Mouse (Mus musculus) spleen, postnatal 0 days (tissue): ENCODE data around the gene Ogfrl1. TPM values are rescaled to one million over a fixed set of nuclear protein-coding genes. Genes with fewer than 3 reads are reported as not detected.

ENCODE experiments used
- polyA plus RNA-seq: library from polyadenylated mRNA; unstranded; fragments of >200 nt; fragmentation: Nextera tagmentation; extraction: Ambion mirVana; gene quantifications from 2 replicates; pipeline ENCODE4 v1.2.1, GENCODE M21; 2015

The Ogfrl1 gene
- polyA plus RNA-seq: 21.0 and 21.9 TPM in 2 replicates

DNA sequence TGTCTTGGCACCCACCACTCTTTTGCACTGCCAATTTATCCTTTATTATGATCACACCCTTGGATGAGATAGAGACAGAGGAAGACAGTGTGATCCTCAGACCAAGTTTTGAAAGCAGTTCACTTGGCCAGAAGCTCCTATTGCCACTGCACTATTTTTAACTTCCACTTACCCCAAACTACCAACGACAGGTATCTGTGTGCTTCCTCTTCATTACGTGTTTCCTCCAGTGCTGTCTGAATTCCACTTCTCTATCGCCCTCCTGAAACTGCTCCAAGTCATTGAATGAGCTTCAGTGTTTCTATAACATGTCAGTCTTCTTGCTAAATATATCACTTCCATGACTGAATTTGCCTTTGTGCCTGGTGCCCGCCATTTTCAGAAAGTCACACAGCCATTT lies at the start of gene Ogfrl1:
Gene Ogfrl1, minus strand, starts transcription at position 150 of the 400 bp plus-strand sequence.

